Mouse (Mus musculus) natural killer cell, adult 2 months (primary cell): ENCODE measurements around the gene A4galt.
A peak's percentile ranks its signal among the peaks of the same experiment; 100 is the strongest.
"Not testable (repeated sequence)": the region's sequence is repeated elsewhere in the genome, so short reads cannot be mapped to it uniquely, and the experiment has no call there.

Source experiments
- DNase-seq, 2 experiments: peaks; one replicate each; pipeline ENCODE4 v3.0.0; 2022; ENCODE audit warnings: low spot score in 2 of 2

Gene A4galt

DNA sequence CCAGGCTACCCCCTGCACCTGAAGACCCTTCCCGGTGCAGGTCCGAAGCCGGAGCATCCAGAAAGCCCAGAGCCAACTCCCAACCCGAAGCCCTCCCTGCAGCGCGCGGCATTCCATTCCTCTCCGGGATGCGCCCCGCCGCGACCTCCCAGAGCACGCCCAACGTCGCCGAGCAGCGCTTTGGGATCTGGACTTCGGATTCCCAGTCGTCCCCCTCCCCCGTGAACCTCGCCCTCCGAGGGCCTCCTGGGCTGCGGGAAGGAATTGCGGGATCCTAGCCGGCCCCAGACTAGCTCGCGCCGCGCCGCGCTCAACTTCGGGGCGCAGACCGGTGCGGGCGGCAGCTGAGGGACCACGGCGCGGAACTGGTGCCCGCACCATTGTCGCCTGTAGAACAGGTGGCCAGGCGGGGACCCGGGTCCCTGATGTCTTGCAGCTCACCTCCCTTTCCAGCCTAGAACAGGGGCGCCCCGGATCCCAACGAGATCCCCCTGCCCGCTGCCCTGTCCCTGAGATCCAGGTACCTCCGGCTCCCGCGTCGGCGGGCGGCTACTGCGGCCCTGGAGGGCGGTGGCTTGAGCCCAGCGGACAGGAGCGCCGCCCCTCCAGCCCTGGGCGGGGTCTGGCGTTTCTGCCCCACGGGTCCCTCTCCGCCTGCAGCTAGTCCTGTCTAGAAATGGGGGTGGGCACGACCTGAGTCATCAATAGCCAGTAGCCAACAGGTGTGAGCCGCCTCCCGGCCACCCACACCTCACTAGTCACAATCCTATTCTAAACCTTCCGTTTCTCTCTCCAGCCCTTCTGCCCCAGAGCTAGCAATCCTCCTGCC lies at the start of gene A4galt:
Gene A4galt (minus strand): TSS at position 599 of the 829 bp plus-strand sequence.
- no peak for DNase-seq

- DNase-seq: no peak
These were observed 48.5 kb upstream of the A4galt start for GRCm38 (mm10) chr15:83299916-83300582.

GRCm38 (mm10) chr15:83299450-83299849 lies 47.9 kb upstream of the A4galt start:
- DNase-seq: no peak

DNA sequence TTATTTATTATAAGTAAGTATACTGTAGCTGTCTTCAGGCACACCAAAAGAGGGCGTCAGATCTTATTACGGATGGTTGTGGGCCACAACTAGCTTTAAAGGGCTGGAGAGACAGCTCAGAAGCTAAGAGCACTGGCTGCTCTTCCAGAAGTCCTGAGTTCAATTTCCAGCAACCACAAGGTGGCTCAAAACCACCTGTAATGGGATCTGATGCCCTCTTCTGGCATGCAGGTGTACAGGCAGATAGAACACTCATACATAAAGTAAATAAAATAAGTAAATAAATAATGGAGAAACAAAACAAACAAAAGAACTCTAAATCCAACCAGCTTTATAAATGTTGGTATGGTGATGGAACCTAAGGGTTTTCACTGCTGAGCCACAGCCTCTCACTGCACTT lies 47.2 kb upstream of the A4galt start:
- no peak for DNase-seq

DNA sequence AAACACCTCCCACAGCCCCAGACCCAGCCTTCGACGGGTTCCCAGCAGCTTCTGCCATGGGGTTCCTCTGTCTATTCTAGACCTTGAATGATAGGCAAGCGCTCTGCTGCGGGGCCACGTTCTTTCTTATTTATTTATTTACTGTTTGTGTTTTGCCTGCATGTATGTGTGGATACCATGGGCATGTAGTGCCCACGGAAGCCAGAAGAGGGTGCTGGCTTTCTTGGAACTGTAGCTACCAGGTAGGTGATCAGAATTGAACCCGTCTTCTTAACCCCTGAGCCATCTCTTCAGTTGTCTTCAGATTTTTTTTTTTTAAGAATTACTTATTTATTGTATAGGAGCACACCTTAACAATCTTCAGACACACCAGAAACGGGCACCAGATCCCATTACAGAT lies 46.7 kb upstream of the A4galt start:
- DNase-seq: no peak

- no peak for DNase-seq
These were observed 45.3 kb upstream of the A4galt start for GRCm38 (mm10) chr15:83296771-83297311.

- peak in 1 of 2 experiments; percentile 26 for DNase-seq
These were observed 44.5 kb upstream of the A4galt start for GRCm38 (mm10) chr15:83296050-83296449.

DNA sequence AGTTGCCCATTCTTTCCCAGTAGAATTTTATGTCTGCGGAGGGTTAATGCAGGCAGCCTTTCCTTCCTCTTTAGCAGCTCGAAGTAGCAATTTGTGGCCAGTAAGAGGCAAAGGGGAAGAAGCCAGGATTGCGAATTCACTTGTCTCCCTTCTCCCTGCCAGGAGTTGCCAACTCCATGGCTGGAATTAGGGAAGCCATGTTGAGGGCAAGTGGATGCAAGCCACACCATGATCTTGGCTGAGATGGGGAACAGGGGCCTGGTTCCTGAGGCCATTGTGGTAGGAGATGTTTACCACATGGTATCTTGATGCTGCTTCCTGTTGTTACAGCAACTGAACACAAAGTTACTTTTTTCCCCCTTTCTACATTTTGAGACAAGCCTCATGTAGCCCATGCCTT lies 43.4 kb upstream of the A4galt start:
- no peak for DNase-seq

- DNase-seq: no peak
These were observed 42.4 kb upstream of the A4galt start for GRCm38 (mm10) chr15:83293706-83294645.

DNA sequence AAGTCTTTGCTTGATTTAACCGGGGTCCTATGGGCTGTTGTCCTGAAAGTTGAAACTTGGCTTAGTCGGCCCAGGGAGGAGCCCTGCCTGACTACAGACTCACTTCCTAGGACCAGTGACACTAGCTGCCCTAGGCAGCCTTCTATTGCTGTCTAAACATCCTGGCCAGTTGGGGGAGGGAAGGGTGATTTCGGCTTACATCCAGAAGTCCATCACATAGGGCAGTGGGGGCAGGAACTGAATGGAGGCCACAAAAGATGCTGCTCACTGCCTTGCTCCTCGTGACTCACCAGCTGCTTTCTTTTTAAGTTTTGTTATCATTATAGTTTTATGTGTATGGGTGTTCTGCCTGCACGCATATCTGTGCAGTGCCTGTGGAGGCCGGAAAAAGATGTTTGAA lies 41.6 kb upstream of the A4galt start:
- DNase-seq: no peak

GRCm38 (mm10) chr15:83292261-83293056 lies 40.9 kb upstream of the A4galt start:
- DNase-seq: no peak

DNA sequence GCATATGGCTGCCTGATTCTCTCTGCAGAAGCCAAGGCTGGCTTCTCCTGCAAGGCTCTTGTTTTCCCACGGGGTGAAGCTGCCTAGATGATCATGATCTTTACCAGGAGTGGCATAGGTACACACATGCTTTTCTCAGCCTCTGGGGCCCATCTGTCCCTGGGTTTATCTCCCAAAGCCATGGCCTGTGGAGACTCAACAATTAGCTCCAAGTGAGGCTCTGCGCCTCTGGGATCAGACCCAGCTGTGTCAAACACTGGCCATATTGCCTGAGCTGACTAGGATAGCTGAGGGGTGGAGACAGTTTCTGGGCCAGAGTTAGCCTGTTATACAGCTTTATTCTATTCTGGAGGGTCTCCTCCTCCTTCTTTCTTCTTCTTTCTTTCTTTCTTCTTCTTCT lies 39.3 kb upstream of the A4galt start:
- no peak for DNase-seq

DNA sequence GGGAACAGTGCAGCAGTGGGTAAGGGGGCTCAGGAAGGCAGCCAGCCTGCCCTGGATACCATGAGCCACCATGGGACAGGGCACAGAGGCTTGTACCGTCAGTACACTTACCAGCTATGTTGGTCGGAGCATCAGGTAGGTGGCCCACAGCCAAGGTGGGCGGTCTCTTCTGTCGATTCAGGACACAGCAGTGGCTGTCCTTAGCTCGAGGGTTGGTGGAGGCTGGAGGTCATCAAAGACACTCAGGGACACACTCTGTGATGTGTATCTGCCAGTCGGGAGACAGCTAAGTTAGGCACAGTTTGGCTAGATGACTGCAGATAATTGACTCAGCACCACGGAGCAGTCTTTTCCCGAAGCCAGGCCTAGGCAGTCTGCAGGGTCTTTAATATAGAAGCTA lies 33.3 kb upstream of the A4galt start:
- no peak for DNase-seq

- DNase-seq: no peak
These were observed 30.8 kb upstream of the A4galt start for GRCm38 (mm10) chr15:83282397-83282796.

DNA sequence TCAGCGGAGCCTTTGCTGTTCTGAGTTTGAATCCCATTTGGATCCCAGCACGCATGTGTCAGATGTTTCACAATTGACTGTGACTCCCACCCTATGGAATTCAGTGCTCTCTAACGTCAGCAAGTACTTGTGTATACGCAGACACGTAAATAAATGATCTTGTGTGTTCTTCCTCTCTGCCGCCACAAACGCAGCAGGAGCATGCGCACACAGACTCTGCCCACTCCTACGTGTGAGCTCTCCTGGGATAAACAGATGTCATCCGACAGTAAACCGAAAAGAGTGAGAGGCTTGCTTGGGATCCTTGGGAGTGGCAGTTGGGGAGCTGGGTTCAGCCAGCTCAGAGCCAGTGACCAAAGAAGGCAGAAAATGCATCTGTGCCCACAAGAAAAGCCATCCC lies 29.7 kb upstream of the A4galt start:
- DNase-seq: no peak

DNA sequence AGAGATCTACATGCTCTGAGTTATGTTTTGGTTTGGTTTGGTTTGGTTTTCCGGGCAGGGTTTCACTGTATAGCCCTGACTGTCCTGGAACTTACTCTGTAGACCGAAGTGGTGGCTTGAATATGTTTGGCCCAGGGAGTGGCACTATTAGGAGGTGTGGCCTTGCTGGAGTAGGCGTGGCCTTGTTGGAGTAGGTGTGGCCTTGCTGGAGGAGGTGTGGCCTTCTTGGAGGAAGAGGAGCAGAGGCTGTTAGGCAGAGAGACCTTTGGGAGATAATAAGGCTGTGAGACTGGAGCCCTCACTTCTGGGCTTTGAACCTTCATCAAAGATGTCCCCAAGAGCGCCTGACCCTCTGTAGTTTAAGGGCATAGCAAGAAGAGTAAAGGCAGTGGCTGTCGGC lies 27.0 kb upstream of the A4galt start:
- DNase-seq: no peak

- DNase-seq: no peak
These were observed 25.9 kb upstream of the A4galt start for GRCm38 (mm10) chr15:83277451-83277850.

- DNase-seq: not testable (repeated sequence)
These were observed 22.7 kb upstream of the A4galt start for GRCm38 (mm10) chr15:83274237-83274636.

DNA sequence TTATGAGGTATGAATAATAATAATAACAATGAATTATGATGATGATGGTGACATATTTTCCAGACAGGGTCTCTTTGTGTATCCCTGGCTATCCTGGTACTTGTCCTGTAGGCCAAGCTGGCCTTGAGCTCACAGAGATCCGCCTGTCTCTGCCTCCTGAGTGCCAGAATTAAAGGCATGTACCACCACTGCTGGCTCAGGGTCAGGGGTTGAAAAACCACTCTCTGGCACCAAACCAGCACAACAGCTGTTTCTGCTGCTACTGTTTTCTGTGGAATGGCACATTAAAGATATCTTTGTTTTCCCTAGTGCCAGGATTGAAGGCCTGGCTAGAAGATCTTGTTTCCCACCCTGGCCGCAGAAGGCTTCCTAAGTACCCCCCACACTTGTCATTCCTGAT lies 21.4 kb upstream of the A4galt start:
- no peak for DNase-seq

DNA sequence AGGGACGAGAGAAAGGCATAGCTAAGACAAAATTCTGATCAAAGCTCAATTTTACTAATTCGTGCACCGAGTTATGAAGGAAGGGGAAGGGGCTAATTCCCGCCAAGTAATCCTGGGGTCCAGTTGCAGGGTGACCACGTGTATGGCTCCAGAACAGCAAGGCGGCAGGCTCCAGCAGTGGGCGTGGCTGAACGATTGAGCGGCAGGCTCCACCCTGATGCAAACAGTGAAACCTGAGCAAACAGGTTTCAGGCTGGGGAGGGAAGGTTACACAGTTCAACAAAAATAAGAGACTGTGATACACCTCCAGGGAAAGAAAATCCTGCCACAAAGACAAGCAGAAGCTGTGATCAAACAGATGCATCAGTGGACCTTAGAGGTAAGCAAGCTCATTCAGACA lies 19.6 kb upstream of the A4galt start:
- not testable (repeated sequence) for DNase-seq

GRCm38 (mm10) chr15:83269985-83270384 lies 18.4 kb upstream of the A4galt start:
- not testable (repeated sequence) for DNase-seq
